ENCODE assay signal across 8 mouse cellular contexts in the genomic region with DNA sequence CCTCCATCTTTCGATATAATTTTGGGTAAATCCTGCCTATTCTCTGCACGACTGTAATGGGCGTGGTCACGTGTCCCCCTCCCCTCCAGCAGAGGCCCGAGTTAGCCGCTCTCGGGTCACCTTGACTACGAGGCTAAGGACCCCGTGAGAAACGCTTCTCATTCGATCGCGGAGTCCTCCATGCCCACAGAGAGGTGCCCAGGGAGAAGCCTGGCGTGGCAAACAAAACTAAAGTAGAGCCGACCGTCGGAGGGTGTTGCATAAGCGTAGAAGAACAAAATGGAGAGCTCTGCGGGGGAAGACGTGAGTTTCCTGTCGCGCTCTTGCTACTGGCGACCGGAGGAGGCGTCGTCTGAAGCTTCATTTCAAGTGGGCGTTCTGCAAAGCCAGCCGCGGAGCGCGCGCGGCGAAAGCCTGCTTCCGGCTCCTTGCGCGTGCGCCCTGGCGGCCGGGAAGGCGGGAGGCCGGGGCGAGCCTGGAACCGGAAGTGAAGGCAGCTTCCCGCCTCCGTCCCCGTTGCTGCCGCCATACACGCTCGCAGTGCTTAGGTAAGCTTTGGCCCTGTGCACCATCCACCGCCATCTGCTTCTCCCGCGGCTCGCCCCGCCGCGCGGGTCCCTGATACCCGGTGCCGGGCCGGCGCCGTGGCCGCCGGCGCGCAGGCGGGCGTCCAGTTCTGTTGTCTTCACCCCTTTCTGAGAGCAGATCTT. TPM values are rescaled to one million over a fixed set of nuclear protein-coding genes. Genes with fewer than 3 reads are reported as not detected.
A peak's percentile ranks its signal among the peaks of the same experiment; 100 is the strongest.
DNase-seq lines count a peak whose midpoint lies in the region; ATAC-seq and TF ChIP-seq lines count a peak whose summit lies in the region.

A gene (plus strand): TSS at position 442 of the 710 bp plus-strand sequence.

- peaks cover 36% of the 10 kb centered on the region for H3K36me3 ChIP-seq in ES-Bruce4 (ENCODE audit: control insufficient read depth, insufficient read depth, low read length, poor library complexity, severe bottlenecking)
- peaks cover 35% of the 10 kb centered on the region for H3K36me3 ChIP-seq in forebrain, embryonic 13.5 days (ENCODE audit: poor library complexity, severe bottlenecking)
- H3K36me3 ChIP-seq in liver, postnatal 0 days (replicated peaks; ENCODE audit: insufficient read depth, low read length), result peaks cover 32% of the 10 kb centered on the region
- H3K36me3 ChIP-seq in neural tube, embryonic 14.5 days (ENCODE audit: control insufficient read depth, insufficient read depth, low read length), result peaks cover 33% of the 10 kb centered on the region

- peak within 1 kb of the TSS; percentile 97 for H3K4me2 ChIP-seq in forebrain, embryonic 13.5 days
- peak within 1 kb of the TSS; percentile 89 for H3K4me2 ChIP-seq in liver, postnatal 0 days (ENCODE audit: low read depth, low read length)
- peak within 1 kb of the TSS; percentile 91 for H3K4me2 ChIP-seq in neural tube, embryonic 14.5 days (ENCODE audit: low read depth, low read length)

- H3K9me3 ChIP-seq in ES-Bruce4 (replicated peaks; ENCODE audit: control insufficient read depth, insufficient read depth, low read length, poor library complexity, severe bottlenecking), result no peaks in the 10 kb centered on the region
- H3K9me3 ChIP-seq in forebrain, embryonic 13.5 days (replicated peaks), result no peaks in the 10 kb centered on the region
- H3K9me3 ChIP-seq in liver, postnatal 0 days (ENCODE audit: low read length), result no peaks in the 10 kb centered on the region
- H3K9me3 ChIP-seq in neural tube, embryonic 14.5 days (ENCODE audit: control insufficient read depth, low read length), result no peaks in the 10 kb centered on the region

- peak; percentile 97 for DNase-seq in heart, postnatal 10 days
- peak; percentile 76 for DNase-seq in large intestine, adult 2 months (ENCODE audit: low read depth, low spot score)
- DNase-seq in liver, postnatal 0 days, result peak; percentile 95
- DNase-seq in testis, postnatal 10 days (ENCODE audit: low spot score), result peak; percentile 95

- TF ChIP-seq CTCF in ES-Bruce4 (IDR thresholded peaks at IDR 0.05; ENCODE audit: low read depth, low read length), result no peak
- TF ChIP-seq CTCF in liver, postnatal 0 days (IDR thresholded peaks at IDR 0.05; ENCODE audit: low read depth), result peak; percentile 26; the same call in 1 of the 2 replicates

- peak; percentile 78; the same call in 1 of the 2 replicates for ATAC-seq in cerebellum, adult (ENCODE audit: insufficient number of reproducible peaks, low FRiP score, low TSS enrichment)
- ATAC-seq in forebrain, embryonic 13.5 days, result peak; percentile 92
- ATAC-seq in liver, postnatal 0 days, result peak; percentile 88
- ATAC-seq in neural tube, embryonic 14.5 days (ENCODE audit: low read depth), result peak; percentile 87

- H3K27me3 ChIP-seq in ES-Bruce4 (ENCODE audit: control insufficient read depth, insufficient read depth, low read length, poor library complexity, severe bottlenecking), result no peaks in the 10 kb centered on the region
- no peaks in the 10 kb centered on the region for H3K27me3 ChIP-seq in forebrain, embryonic 13.5 days
- no peaks in the 10 kb centered on the region for H3K27me3 ChIP-seq in liver, postnatal 0 days (ENCODE audit: insufficient read depth, low read length)
- no peaks in the 10 kb centered on the region for H3K27me3 ChIP-seq in neural tube, embryonic 14.5 days (ENCODE audit: control insufficient read depth, insufficient read depth, low read length)

- WGBS in forebrain, embryonic 13.5 days, result 1% methylated on average over 69 of the region's 69 CpGs
- WGBS in large intestine, adult 2 months, result under 1% methylated on average over 69 of the region's 69 CpGs
- WGBS in liver, postnatal 0 days (ENCODE audit: insufficient replicate concordance), result 1% methylated on average over 64 of the region's 69 CpGs
- under 1% methylated on average over 69 of the region's 69 CpGs for WGBS in neural tube, embryonic 14.5 days

- TF ChIP-seq POLR2A in ES-Bruce4 (IDR thresholded peaks at IDR 0.05; ENCODE audit: insufficient read depth, low read length), result peak; percentile 40

- peak within 1 kb of the TSS; percentile 59 for H3K27ac ChIP-seq in ES-Bruce4 (ENCODE audit: insufficient read depth, low read length)
- peak within 1 kb of the TSS; percentile 99 for H3K27ac ChIP-seq in forebrain, embryonic 13.5 days
- peak within 1 kb of the TSS; percentile 100 for H3K27ac ChIP-seq in liver, postnatal 0 days (ENCODE audit: low read depth)
- peak within 1 kb of the TSS; percentile 99 for H3K27ac ChIP-seq in neural tube, embryonic 14.5 days (ENCODE audit: low read depth, low read length)

- intact Hi-C loops in heart, postnatal 10 days (cut with DNase I), result no loop called here

- peak within 1 kb of the TSS; percentile 99 for H3K4me3 ChIP-seq in ES-Bruce4 (ENCODE audit: low read depth, low read length)
- peak within 1 kb of the TSS; percentile 99 for H3K4me3 ChIP-seq in forebrain, embryonic 13.5 days
- H3K4me3 ChIP-seq in liver, postnatal 0 days (ENCODE audit: low read depth, low read length), result peak within 1 kb of the TSS; percentile 90
- peak within 1 kb of the TSS; percentile 99 for H3K4me3 ChIP-seq in neural tube, embryonic 14.5 days (ENCODE audit: low read depth, low read length)

- H3K9ac ChIP-seq in ES-Bruce4 (ENCODE audit: low read depth, poor library complexity, severe bottlenecking), result peak within 1 kb of the TSS; percentile 95
- peak within 1 kb of the TSS; percentile 100 for H3K9ac ChIP-seq in forebrain, embryonic 13.5 days
- peak within 1 kb of the TSS; percentile 97 for H3K9ac ChIP-seq in liver, postnatal 0 days (replicated peaks)
- H3K9ac ChIP-seq in neural tube, embryonic 14.5 days (replicated peaks; ENCODE audit: low read depth, low read length), result peak within 1 kb of the TSS; percentile 99

- H3K4me1 ChIP-seq in ES-Bruce4 (ENCODE audit: control insufficient read depth, insufficient read depth, low read length), result no peaks in the 10 kb centered on the region
- peaks cover 51% of the 10 kb centered on the region for H3K4me1 ChIP-seq in forebrain, embryonic 13.5 days
- H3K4me1 ChIP-seq in liver, postnatal 0 days (ENCODE audit: insufficient read depth), result peaks cover 42% of the 10 kb centered on the region
- H3K4me1 ChIP-seq in neural tube, embryonic 14.5 days (ENCODE audit: control insufficient read depth, insufficient read depth, low read length), result peaks cover 45% of the 10 kb centered on the region

- no peak for TF ChIP-seq EP300 in ES-Bruce4 (IDR thresholded peaks at IDR 0.05; ENCODE audit: insufficient read depth, low read depth, low read length)
- TF ChIP-seq EP300 in liver, postnatal 0 days (IDR thresholded peaks at IDR 0.05; ENCODE audit: low read depth), result peak; percentile 86

RNA-seq across cellular contexts. Expression of the gene that starts here (rescaled TPM):
- 245 and 258 TPM in 2 replicates for polyA plus RNA-seq in ES-Bruce4 (2011; ENCODE audit: insufficient read depth, insufficient read length, low read depth, missing spikeins)
- polyA plus RNA-seq in forebrain, embryonic 13.5 days (2015; fragmentation: Nextera tagmentation; extraction: Ambion mirVana), result 592 and 632 TPM in 2 replicates
- total RNA-seq in heart, postnatal 10 days (2021), result 100 to 1,000 TPM; 163 to 169 TPM
- 287 and 309 TPM in 2 replicates for polyA plus RNA-seq in large intestine, adult 2 months (2012; rRNA removed)
- 79.6 and 87.2 TPM in 2 replicates for polyA plus RNA-seq in liver, postnatal 0 days (2015; fragmentation: Nextera tagmentation; extraction: Ambion mirVana)
- polyA plus RNA-seq in neural tube, embryonic 14.5 days (2014; fragmentation: Nextera tagmentation; extraction: Ambion mirVana), result 373 and 383 TPM in 2 replicates

Comparison
In these comparisons a context has a peak if more than half of its experiments do, and no peak if none do; other contexts are left out.
1. Peak in every context shown above with its lines: DNase-seq, ATAC-seq, H3K4me3 ChIP-seq and H3K27ac ChIP-seq.